Mouse (Mus musculus): Measurements from ENCODE around the gene Olfr1359.

DNA sequence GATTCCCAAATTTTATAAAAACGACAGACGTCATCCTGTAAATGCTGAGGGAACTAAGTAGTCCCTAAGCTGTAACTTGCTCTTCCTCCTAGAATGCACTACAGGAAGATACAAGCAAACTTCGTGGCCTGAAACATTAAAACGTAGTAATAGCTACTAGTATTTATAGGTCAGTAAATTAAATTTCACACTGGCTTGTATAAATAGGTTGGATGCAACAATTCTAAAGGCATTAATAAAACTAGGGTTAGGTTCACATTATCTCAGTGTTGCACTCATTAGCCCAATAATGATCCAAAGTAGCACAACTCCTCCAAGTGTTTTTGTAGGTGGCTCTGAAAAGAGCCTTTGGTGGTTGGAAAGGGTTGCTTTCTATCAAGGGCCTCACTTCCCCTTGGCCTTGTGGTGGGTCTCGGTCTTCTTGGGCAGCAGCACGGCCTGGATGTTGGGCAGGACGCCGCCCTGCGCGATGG is 55.2 kb downstream of the Olfr1359 start:
- TF ChIP-seq CTCF (conservative IDR thresholded peaks at IDR 0.05; ENCODE audit: insufficient read depth, insufficient read length, low read depth, low read length), result no peak
- TF ChIP-seq POLR2A (IDR thresholded peaks at IDR 0.05; ENCODE audit: low read depth, low read length), result no peak

All from kidney, adult 2 months (tissue).